Mouse (Mus musculus) lung, embryonic 15.5 days (tissue): ENCODE results near the gene Gm44596. TPM values are rescaled to one million over a fixed set of nuclear protein-coding genes. Genes with fewer than 3 reads are reported as not detected.

Experiments used
- ATAC-seq: fragments of 200-750 bp; cut with Nextera tagmentation; 2 replicates; pipeline ENCODE4 v1.8.0; 2017; ENCODE audit warnings: moderate number of reproducible peaks, borderline replicate concordance; ENCODE audit not compliant: low FRiP score, low TSS enrichment; ENCODE audit errors: extremely low read depth
- H3K27ac ChIP-seq: fragments of 300-500 bp; sonication (generic); 2 replicates; pipeline ENCODE4 v1.5.1; 2015; ENCODE audit warnings: moderate library complexity, mild to moderate bottlenecking, inconsistent platforms
- H3K27me3 ChIP-seq: fragments of 300-500 bp; sonication (generic); 2 replicates; pipeline ENCODE4 v1.6.1; 2015; ENCODE audit warnings: inconsistent platforms
- H3K36me3 ChIP-seq: fragments of 300-500 bp; sonication (generic); 2 replicates; pipeline ENCODE4 v1.6.1; 2015; ENCODE audit warnings: inconsistent platforms
- H3K4me1 ChIP-seq: fragments of 300-500 bp; sonication (generic); 2 replicates; pipeline ENCODE4 v1.6.1; 2015; ENCODE audit warnings: inconsistent platforms
- H3K4me2 ChIP-seq: fragments of 300-500 bp; sonication (generic); 2 replicates; pipeline ENCODE4 v1.6.1; 2015; ENCODE audit warnings: inconsistent platforms, mild to moderate bottlenecking, moderate library complexity
- H3K4me3 ChIP-seq: fragments of 300-500 bp; sonication (generic); 2 replicates; pipeline ENCODE4 v1.5.1; 2015; ENCODE audit warnings: mild to moderate bottlenecking, inconsistent platforms
- H3K9ac ChIP-seq: fragments of 300-500 bp; sonication (generic); 2 replicates; pipeline ENCODE4 v1.6.1; 2015; ENCODE audit warnings: inconsistent platforms
- H3K9me3 ChIP-seq: fragments of 300-500 bp; sonication (generic); 2 replicates; pipeline ENCODE4 v1.6.1; 2016; ENCODE audit warnings: inconsistent platforms
- WGBS: fragments of 180-500 bp; shearing (Covaris S2); methylation state at CpG from one replicate; pipeline ENCODE4 v1.1.7; 2015; 5-methylcytosine and 5-hydroxymethylcytosine counted together
- polyA plus RNA-seq: library from polyadenylated mRNA; unstranded; fragments of >200 nt; fragmentation: Nextera tagmentation; extraction: Ambion mirVana; gene quantifications from 2 replicates; pipeline ENCODE4 v1.2.1, GENCODE M21; 2015

The Gm44596 gene
- polyA plus RNA-seq, 1 experiment from 2014 or later = not detected

- Histone ChIP-seq H3K36me3 (peaks cover 59% of the 10 kb centered on the region), H3K9ac (no peak overlapping the region), H3K27ac (no peak overlapping the region), H3K4me1 (peaks cover 31% of the 10 kb centered on the region), H3K27me3 (no peaks in the 10 kb centered on the region), H3K9me3 (no peaks in the 10 kb centered on the region), H3K4me2 (no peak overlapping the region), H3K4me3 (no peak overlapping the region)
- no peak for ATAC-seq
- 33% methylated on average over 5 of the region's 5 CpGs for WGBS
Measured at GRCm38 (mm10) chr6:128435474-128435873, 60.2 kb downstream of the Gm44596 start.

GRCm38 (mm10) chr6:128436356-128437005, 61.2 kb downstream of the Gm44596 start:
- WGBS = 82% methylated on average over 8 of the region's 8 CpGs
- Histone ChIP-seq H3K27me3 (no peaks in the 10 kb centered on the region), H3K4me2 (peak overlapping the region; percentile 75), H3K9ac (peak overlapping the region; percentile 95), H3K4me1 (peaks cover 31% of the 10 kb centered on the region), H3K4me3 (peak overlapping the region; percentile 95), H3K9me3 (no peaks in the 10 kb centered on the region), H3K36me3 (peaks cover 51% of the 10 kb centered on the region), H3K27ac (0 out of 2 replicates have a peak overlapping the region, but pooled peaks have one; percentile 15)
- no peak for ATAC-seq

- Histone ChIP-seq H3K36me3 (peaks cover 43% of the 10 kb centered on the region), H3K27me3 (no peaks in the 10 kb centered on the region), H3K27ac (peak overlapping the region; percentile 97), H3K9ac (peak overlapping the region; percentile 95), H3K9me3 (no peaks in the 10 kb centered on the region), H3K4me1 (peaks cover 31% of the 10 kb centered on the region), H3K4me2 (peak overlapping the region; percentile 75), H3K4me3 (peak overlapping the region; percentile 95)
- no peak for ATAC-seq
- 2% methylated on average over 10 of the region's 10 CpGs for WGBS
Measured at GRCm38 (mm10) chr6:128437288-128437687, 62.0 kb downstream of the Gm44596 start.

- H3K4me2 ChIP-seq = peak overlapping the region; percentile 75
- peak overlapping the region; percentile 95 for H3K4me3 ChIP-seq
- peak overlapping the region; percentile 95 for H3K9ac ChIP-seq
- no peaks in the 10 kb centered on the region for H3K27me3 ChIP-seq
- H3K9me3 ChIP-seq = no peaks in the 10 kb centered on the region
- H3K27ac ChIP-seq = peak overlapping the region; percentile 97
- ATAC-seq = peak; percentile 71
- peaks cover 31% of the 10 kb centered on the region for H3K4me1 ChIP-seq
- under 1% methylated on average over 46 of the region's 52 CpGs for WGBS
- peaks cover 37% of the 10 kb centered on the region for H3K36me3 ChIP-seq
Measured at GRCm38 (mm10) chr6:128437731-128438316, 62.5 kb downstream of the Gm44596 start.

GRCm38 (mm10) chr6:128438317-128438870, 63.1 kb downstream of the Gm44596 start, which contains the start of gene Fkbp4:
TSS of gene Fkbp4 (minus strand) at chr6:128438677.
- H3K36me3 ChIP-seq = peaks cover 31% of the 10 kb centered on the region
- peak within 1 kb of the TSS; percentile 75 for H3K4me2 ChIP-seq
- H3K4me3 ChIP-seq = peak within 1 kb of the TSS; percentile 95
- no peaks in the 10 kb centered on the region for H3K27me3 ChIP-seq
- 1% methylated on average over 66 of the region's 67 CpGs for WGBS
- ATAC-seq = peak; percentile 95
- H3K4me1 ChIP-seq = peaks cover 31% of the 10 kb centered on the region
- H3K9ac ChIP-seq = peak within 1 kb of the TSS; percentile 95
- H3K27ac ChIP-seq = peak within 1 kb of the TSS; percentile 97
- no peaks in the 10 kb centered on the region for H3K9me3 ChIP-seq

GRCm38 (mm10) chr6:128438871-128439341, 63.6 kb downstream of the Gm44596 start:
- Histone ChIP-seq H3K27me3 (no peaks in the 10 kb centered on the region), H3K4me3 (peak overlapping the region; percentile 95), H3K9me3 (no peaks in the 10 kb centered on the region), H3K9ac (peak overlapping the region; percentile 95), H3K36me3 (peaks cover 26% of the 10 kb centered on the region), H3K4me1 (peaks cover 31% of the 10 kb centered on the region), H3K4me2 (peak overlapping the region; percentile 75), H3K27ac (peak overlapping the region; percentile 90)
- 16% methylated on average over 18 of the region's 18 CpGs for WGBS
- ATAC-seq = peak; percentile 68

GRCm38 (mm10) chr6:128440238-128440637, 64.9 kb downstream of the Gm44596 start:
- Histone ChIP-seq H3K36me3 (peaks cover 13% of the 10 kb centered on the region; the same call in 1 of the 2 replicates), H3K9ac (no peak overlapping the region), H3K4me1 (peaks cover 27% of the 10 kb centered on the region), H3K9me3 (no peaks in the 10 kb centered on the region), H3K27ac (no peak overlapping the region), H3K4me3 (no peak overlapping the region), H3K4me2 (no peak overlapping the region), H3K27me3 (no peaks in the 10 kb centered on the region)
- ATAC-seq = no peak
- WGBS = 83% methylated on average over 2 of the region's 2 CpGs

- Histone ChIP-seq H3K9ac (0 out of 2 replicates have a peak overlapping the region, but pooled peaks have one; percentile 2), H3K27me3 (no peaks in the 10 kb centered on the region), H3K36me3 (no peaks in the 10 kb centered on the region), H3K4me1 (no peaks in the 10 kb centered on the region), H3K9me3 (no peaks in the 10 kb centered on the region), H3K4me2 (peak overlapping the region; percentile 39), H3K4me3 (peak overlapping the region; percentile 2; the same call in 1 of the 2 replicates), H3K27ac (no peak overlapping the region)
- peak; percentile 65 for ATAC-seq
- WGBS = 16% methylated on average over 14 of the region's 14 CpGs
Measured at GRCm38 (mm10) chr6:128445761-128446535, 70.6 kb downstream of the Gm44596 start.

GRCm38 (mm10) chr6:128447063-128447462, 71.8 kb downstream of the Gm44596 start:
- Histone ChIP-seq H3K4me2 (no peak overlapping the region), H3K4me3 (no peak overlapping the region), H3K27me3 (no peaks in the 10 kb centered on the region), H3K27ac (no peak overlapping the region), H3K4me1 (no peaks in the 10 kb centered on the region), H3K9ac (no peak overlapping the region), H3K36me3 (no peaks in the 10 kb centered on the region), H3K9me3 (no peaks in the 10 kb centered on the region)
- ATAC-seq = no peak
- 93% methylated on average over 5 of the region's 5 CpGs for WGBS

- peak; percentile 27; the same call in 1 of the 2 replicates for ATAC-seq
- WGBS = 42% methylated on average over 12 of the region's 12 CpGs
- no peak overlapping the region for H3K27ac ChIP-seq
- H3K4me1 ChIP-seq = no peaks in the 10 kb centered on the region
- H3K9ac ChIP-seq = no peak overlapping the region
- no peak overlapping the region for H3K4me2 ChIP-seq
- no peaks in the 10 kb centered on the region for H3K27me3 ChIP-seq
- H3K36me3 ChIP-seq = no peaks in the 10 kb centered on the region
- H3K9me3 ChIP-seq = no peaks in the 10 kb centered on the region
- no peak overlapping the region for H3K4me3 ChIP-seq
Measured at GRCm38 (mm10) chr6:128455835-128456605, 80.7 kb downstream of the Gm44596 start.
